Mouse (Mus musculus) Muller cell, postnatal 12 days (primary cell): ENCODE data around the gene Fra10ac1.

Experiments
- DNase-seq: peaks from one replicate; pipeline ENCODE4 v3.0.0-alpha.2; 2015; ENCODE audit errors: inconsistent ontology term

Fra10ac1 gene

GRCm38 (mm10) chr19:38232087-38232486 lies 8.1 kb upstream of the Fra10ac1 start:
- DNase-seq, result no peak

GRCm38 (mm10) chr19:38228699-38229098 lies 4.7 kb upstream of the Fra10ac1 start:
- no peak for DNase-seq

GRCm38 (mm10) chr19:38224685-38225060 lies 717 bp upstream of the Fra10ac1 start:
- no peak for DNase-seq

GRCm38 (mm10) chr19:38223356-38223904 lies 526 bp downstream of the Fra10ac1 start:
- no peak for DNase-seq

GRCm38 (mm10) chr19:38217696-38218095 lies 6.3 kb downstream of the Fra10ac1 start:
- DNase-seq, result no peak

GRCm38 (mm10) chr19:38206669-38207068 lies 17.3 kb downstream of the Fra10ac1 start:
- peak; percentile 32 for DNase-seq

- DNase-seq, result peak; percentile 24
Observed at GRCm38 (mm10) chr19:38198731-38199130, 25.2 kb downstream of the Fra10ac1 start.

GRCm38 (mm10) chr19:38195245-38195644 lies 28.7 kb downstream of the Fra10ac1 start:
- no peak for DNase-seq

- DNase-seq, result no peak
Observed at GRCm38 (mm10) chr19:38191446-38191845, 32.5 kb downstream of the Fra10ac1 start.

GRCm38 (mm10) chr19:38190606-38191005 lies 33.4 kb downstream of the Fra10ac1 start:
- no peak for DNase-seq

- DNase-seq, result no peak
Observed at GRCm38 (mm10) chr19:38187345-38187680, 36.6 kb downstream of the Fra10ac1 start.

GRCm38 (mm10) chr19:38186631-38187344 lies 37.2 kb downstream of the Fra10ac1 start:
- no peak for DNase-seq

GRCm38 (mm10) chr19:38179675-38180074 lies 44.3 kb downstream of the Fra10ac1 start:
- no peak for DNase-seq

GRCm38 (mm10) chr19:38164633-38165032 lies 59.3 kb downstream of the Fra10ac1 start:
- no peak for DNase-seq

- no peak for DNase-seq
Observed at GRCm38 (mm10) chr19:38161648-38162354, 62.2 kb downstream of the Fra10ac1 start.

- no peak for DNase-seq
Observed at GRCm38 (mm10) chr19:38156243-38156642, 67.7 kb downstream of the Fra10ac1 start.

- no peak for DNase-seq
Observed at GRCm38 (mm10) chr19:38143540-38144271, 80.2 kb downstream of the Fra10ac1 start.
